Mouse (Mus musculus): ENCODE results near the gene 1700017B05Rik.

The 1700017B05Rik gene

GRCm38 (mm10) chr9:57220356-57220755 lies 42.1 kb downstream of the 1700017B05Rik start:
- peak; percentile 55 to 60 for DNase-seq (ENCODE audit: low spot score in 2 of 2)

DNA sequence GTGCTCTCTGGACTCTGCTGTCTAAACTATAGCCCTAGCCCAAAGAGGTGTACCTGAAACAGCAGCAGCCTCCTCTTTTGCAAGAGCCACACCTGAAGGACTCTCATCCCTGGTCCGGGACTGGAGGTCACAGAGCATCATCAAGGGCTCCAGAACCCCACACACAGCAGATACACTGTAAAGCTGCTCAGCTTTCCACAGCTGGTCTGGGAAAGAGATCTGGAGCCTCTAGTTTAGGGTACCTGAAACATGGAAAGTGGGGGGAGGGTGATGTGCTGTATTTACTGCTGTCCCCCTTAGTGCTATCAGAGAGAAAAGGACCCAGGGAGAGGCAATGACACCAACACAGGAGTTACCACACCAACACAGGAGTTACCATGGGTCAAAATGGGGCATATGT lies 42.9 kb downstream of the 1700017B05Rik start:
- no peak for DNase-seq (ENCODE audit: low spot score in 2 of 2)

DNA sequence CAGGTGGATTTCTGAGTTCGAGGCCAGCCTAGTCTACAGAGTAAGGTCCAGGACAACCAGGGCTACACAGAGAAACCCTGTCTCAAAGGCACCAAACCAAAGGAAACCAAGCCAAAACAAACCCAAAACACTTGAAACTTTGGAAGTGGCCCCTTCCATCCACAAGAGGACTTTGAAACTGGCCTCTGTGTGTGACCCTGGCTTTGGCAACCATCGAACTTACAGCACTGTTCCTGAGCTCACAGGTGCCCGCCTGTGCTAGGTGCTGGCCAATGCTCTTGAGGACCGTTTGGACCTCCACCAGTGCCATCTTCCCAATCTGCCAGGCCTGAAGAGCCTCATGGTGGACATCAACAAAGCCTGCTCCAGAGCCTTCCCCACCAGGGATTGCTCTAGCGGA lies 43.6 kb downstream of the 1700017B05Rik start:
- DNase-seq (ENCODE audit: low spot score in 2 of 2), result no peak

- no peak for DNase-seq (ENCODE audit: low spot score in 2 of 2)
Observed at GRCm38 (mm10) chr9:57217220-57217619, 45.2 kb downstream of the 1700017B05Rik start.

DNA sequence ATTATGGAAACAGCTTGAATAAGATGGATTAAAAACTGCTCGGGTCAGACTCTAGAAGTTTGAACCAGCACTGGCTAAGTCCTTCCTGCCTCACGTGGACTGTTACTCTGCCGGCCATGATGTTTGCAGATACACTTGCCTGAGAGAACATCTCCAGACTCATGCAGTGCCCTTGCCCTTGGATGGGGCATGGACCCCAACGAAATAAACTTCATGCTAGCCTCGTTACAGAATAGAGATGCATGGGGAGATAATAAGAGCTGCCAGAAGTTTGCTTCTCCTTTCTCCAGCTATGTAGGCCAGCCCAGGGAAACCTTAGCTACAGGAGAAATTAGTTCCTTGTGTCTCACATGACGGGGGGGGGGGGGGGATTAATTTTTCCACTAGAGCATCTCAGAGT lies 47.9 kb downstream of the 1700017B05Rik start:
- DNase-seq (ENCODE audit: low spot score in 2 of 2), result no peak

GRCm38 (mm10) chr9:57212448-57213222 lies 49.8 kb downstream of the 1700017B05Rik start:
- no peak for DNase-seq (ENCODE audit: low spot score in 2 of 2)

- peak; percentile 47 to 50 for DNase-seq (ENCODE audit: low spot score in 2 of 2)
Observed at GRCm38 (mm10) chr9:57209316-57209715, 53.1 kb downstream of the 1700017B05Rik start.

DNA sequence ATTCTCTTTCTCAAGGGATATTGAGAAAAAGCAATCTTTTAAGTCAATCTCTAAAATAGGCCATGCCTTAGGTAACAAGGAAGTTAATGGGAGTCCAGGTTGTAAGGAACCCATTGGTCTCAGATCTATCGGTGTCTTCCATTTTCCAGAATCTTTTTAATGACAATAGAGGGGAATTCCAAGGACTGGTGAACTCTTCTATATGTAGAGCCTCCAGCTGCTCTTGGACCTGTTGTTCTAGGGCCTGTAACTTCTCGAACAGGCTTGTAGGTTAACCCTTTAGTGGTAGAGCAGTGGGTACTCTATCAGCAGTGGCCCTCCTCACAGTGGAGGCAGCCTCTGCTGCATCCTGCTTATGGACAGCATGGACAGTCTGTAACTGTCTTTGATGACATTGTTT lies 55.5 kb downstream of the 1700017B05Rik start:
- DNase-seq (ENCODE audit: low spot score in 2 of 2), result no peak

- DNase-seq (ENCODE audit: low spot score in 2 of 2), result peak in 1 of 2 experiments; percentile 3
Observed at GRCm38 (mm10) chr9:57203571-57203970, 58.8 kb downstream of the 1700017B05Rik start.

All from right cerebral cortex, adult 2 months (tissue).